Mouse (Mus musculus): ENCODE results near the gene Prtn3. TPM values are rescaled to one million over a fixed set of nuclear protein-coding genes. Genes with fewer than 3 reads are reported as not detected.

Gene Prtn3
- polyA plus RNA-seq, 1 experiment from 2014 or later: 5.6 TPM

DNA sequence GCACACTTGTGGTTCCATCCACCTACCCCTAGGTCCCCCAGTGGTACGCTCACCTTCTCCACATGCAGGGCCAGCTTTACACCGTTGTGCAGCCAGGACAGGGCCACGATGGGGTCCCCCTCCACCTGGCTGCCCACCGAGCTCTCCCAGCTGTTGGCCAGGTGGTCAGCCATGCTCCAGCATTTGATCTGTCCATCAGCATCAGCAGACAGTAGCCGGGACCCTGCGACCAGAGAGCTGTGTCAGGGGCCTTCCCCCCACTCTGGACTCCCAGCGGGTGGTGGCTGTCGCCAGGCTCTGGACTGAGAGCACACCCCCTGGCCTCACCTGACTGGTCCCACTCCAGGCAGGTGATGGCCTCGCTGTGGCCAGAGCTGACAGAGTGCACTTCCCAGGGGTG, 32.4 kb downstream of the Prtn3 start:
- Histone ChIP-seq H3K27ac (ENCODE audit: low read length) (no peak overlapping the region), H3K4me1 (ENCODE audit: control insufficient read depth, insufficient read depth, low read length) (peaks cover 4% of the 10 kb centered on the region; the same call in 1 of the 2 replicates), H3K4me2 (replicated peaks; ENCODE audit: low read depth, low read length) (no peak overlapping the region), H3K4me3 (ENCODE audit: low read depth, low read length) (no peak overlapping the region), H3K36me3 (ENCODE audit: control insufficient read depth, insufficient read depth, low read length) (peaks cover 43% of the 10 kb centered on the region), H3K27me3 (ENCODE audit: control insufficient read depth, insufficient read depth, low read length) (no peaks in the 10 kb centered on the region), H3K9ac (replicated peaks; ENCODE audit: low read depth, low read length) (no peak overlapping the region), H3K9me3 (ENCODE audit: control insufficient read depth, low read depth, low read length) (no peaks in the 10 kb centered on the region)
- 92% methylated on average over 9 of the region's 9 CpGs for WGBS
- no peak for ATAC-seq (ENCODE audit: insufficient number of reproducible peaks, insufficient read depth, low FRiP score, low read depth)

DNA sequence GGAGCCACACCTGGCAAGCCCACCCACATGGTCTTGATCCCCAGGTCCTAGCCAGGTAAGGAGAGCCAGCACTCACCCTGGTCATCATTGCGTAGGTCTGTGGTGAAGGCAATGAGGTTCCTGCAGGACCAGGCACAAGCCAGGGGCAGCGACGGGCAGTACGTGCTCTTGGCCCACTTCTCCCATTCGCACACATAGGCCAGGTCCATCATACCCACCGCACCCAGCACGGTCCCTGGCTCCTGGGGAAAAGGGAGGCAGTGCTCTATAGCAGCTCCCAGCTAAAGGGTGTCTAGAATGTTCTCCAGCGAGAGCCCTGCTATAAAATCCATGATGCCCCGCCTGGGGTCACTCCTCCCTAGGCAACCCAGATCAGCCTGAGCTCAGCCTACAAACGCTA, 33.1 kb downstream of the Prtn3 start:
- Histone ChIP-seq H3K9ac (replicated peaks; ENCODE audit: low read depth, low read length) (no peak overlapping the region; the same call in 1 of the 2 replicates), H3K4me2 (replicated peaks; ENCODE audit: low read depth, low read length) (no peak overlapping the region), H3K9me3 (ENCODE audit: control insufficient read depth, low read depth, low read length) (no peaks in the 10 kb centered on the region), H3K4me3 (ENCODE audit: low read depth, low read length) (no peak overlapping the region), H3K27me3 (ENCODE audit: control insufficient read depth, insufficient read depth, low read length) (no peaks in the 10 kb centered on the region), H3K4me1 (ENCODE audit: control insufficient read depth, insufficient read depth, low read length) (peaks cover 4% of the 10 kb centered on the region; the same call in 1 of the 2 replicates), H3K27ac (ENCODE audit: low read length) (no peak overlapping the region), H3K36me3 (ENCODE audit: control insufficient read depth, insufficient read depth, low read length) (peaks cover 46% of the 10 kb centered on the region)
- WGBS: 90% methylated on average over 10 of the region's 10 CpGs
- no peak for ATAC-seq (ENCODE audit: insufficient number of reproducible peaks, insufficient read depth, low FRiP score, low read depth)

DNA sequence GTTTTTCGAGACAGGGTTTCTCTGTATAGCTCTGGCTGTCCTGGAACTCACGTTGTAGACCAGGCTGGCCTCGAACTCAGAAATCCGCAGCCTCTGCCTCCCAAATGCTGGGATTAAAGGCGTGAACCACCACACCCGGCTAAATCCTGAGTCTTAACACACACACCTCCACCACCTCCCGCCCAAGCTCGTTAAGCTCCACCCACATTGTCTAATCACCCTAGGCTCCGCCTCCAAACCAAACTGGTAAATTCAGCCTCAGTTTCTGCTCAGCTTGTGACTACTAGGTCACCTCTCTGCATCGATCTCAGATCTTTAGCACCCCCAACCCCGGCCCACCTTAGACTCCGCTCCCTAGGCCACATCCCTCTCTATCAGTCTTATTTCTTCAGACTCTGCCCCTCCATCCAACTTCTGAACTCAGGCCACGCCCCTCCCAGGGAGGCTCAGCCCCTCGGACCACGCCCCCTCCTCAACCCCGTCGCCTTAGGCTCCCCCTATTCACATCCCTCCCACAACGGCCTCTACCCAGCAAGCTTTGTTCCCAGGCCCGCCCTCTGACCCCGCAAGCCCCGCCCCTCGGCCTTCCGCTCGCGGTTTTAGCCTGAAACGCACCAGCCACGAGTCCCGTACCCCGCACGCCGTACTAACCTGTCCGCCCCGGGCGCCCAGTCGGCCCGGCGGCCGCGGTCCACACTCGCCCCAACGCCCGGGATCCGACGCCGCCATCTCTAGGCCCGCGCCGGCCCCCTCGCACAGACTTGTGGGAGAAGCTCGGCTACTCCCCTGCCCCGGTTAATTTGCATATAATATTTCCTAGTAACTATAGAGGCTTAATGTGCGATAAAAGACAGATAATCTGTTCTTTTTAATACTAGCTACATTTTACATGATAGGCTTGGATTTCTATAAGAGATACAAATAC, 34.2 kb downstream of the Prtn3 start, which contains the start of gene Med16:
TSS of gene Med16 (minus strand) at position 757 of the 925 bp plus-strand sequence.
- Histone ChIP-seq H3K4me3 (ENCODE audit: low read depth, low read length) (peak within 1 kb of the TSS; percentile 37), H3K4me1 (ENCODE audit: control insufficient read depth, insufficient read depth, low read length) (peaks cover 4% of the 10 kb centered on the region; the same call in 1 of the 2 replicates), H3K4me2 (replicated peaks; ENCODE audit: low read depth, low read length) (peak within 1 kb of the TSS; percentile 28), H3K27me3 (ENCODE audit: control insufficient read depth, insufficient read depth, low read length) (no peaks in the 10 kb centered on the region), H3K27ac (ENCODE audit: low read length) (peak within 1 kb of the TSS; percentile 78), H3K9me3 (ENCODE audit: control insufficient read depth, low read depth, low read length) (no peaks in the 10 kb centered on the region), H3K9ac (replicated peaks; ENCODE audit: low read depth, low read length) (peak within 1 kb of the TSS; percentile 45), H3K36me3 (ENCODE audit: control insufficient read depth, insufficient read depth, low read length) (peaks cover 42% of the 10 kb centered on the region)
- 1% methylated on average over 52 of the region's 52 CpGs for WGBS
- ATAC-seq (ENCODE audit: insufficient number of reproducible peaks, insufficient read depth, low FRiP score, low read depth): peak; percentile 96

DNA sequence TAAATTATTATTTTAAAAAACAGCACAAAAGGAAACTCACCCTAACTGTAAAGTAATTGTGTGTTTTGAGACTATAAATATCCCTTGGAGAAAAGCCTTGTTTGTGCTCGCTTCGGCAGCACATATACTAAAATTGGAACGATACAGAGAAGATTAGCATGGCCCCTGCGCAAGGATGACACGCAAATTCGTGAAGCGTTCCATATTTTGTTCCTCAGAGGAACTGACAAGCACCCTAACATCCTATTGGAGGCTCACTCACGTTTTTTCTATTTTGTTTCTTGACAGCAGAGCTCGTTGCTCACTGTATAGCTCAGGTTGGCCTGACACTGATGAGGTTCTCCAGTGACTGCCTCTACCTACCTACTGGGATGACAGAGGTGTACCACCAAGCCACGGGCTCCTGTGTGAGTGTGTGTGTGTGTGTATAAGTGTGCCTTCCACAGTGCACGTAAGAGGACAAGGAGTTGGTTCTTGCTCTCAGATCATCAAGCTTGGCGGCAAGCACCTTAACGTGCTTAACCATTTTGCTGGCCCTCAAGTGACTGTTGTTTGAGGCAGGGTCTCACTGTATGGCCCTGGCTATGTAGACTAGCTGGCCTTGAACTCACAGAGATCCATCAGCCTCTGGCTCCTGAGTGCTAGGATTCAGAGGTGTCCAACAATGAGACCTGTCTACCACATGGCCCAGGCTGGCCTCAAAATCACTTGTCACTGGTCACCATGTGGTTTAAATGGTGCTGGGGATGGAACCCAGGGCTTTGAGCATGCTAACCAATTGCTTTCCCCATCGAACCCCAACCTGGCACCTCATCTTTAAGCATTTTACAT, 35.0 kb downstream of the Prtn3 start:
- peak overlapping the region; percentile 37; the same call in 1 of the 2 replicates for H3K4me3 ChIP-seq (ENCODE audit: low read depth, low read length)
- H3K27me3 ChIP-seq (ENCODE audit: control insufficient read depth, insufficient read depth, low read length): no peaks in the 10 kb centered on the region
- H3K4me2 ChIP-seq (replicated peaks; ENCODE audit: low read depth, low read length): peak overlapping the region; percentile 28
- peak overlapping the region; percentile 78; the same call in 1 of the 2 replicates for H3K27ac ChIP-seq (ENCODE audit: low read length)
- 24% methylated on average over 14 of the region's 14 CpGs for WGBS
- H3K4me1 ChIP-seq (ENCODE audit: control insufficient read depth, insufficient read depth, low read length): peaks cover 5% of the 10 kb centered on the region; the same call in 1 of the 2 replicates
- no peaks in the 10 kb centered on the region for H3K9me3 ChIP-seq (ENCODE audit: control insufficient read depth, low read depth, low read length)
- ATAC-seq (ENCODE audit: insufficient number of reproducible peaks, insufficient read depth, low FRiP score, low read depth): peak; percentile 33; the same call in 1 of the 2 replicates
- H3K36me3 ChIP-seq (ENCODE audit: control insufficient read depth, insufficient read depth, low read length): peaks cover 37% of the 10 kb centered on the region
- no peak overlapping the region; the same call in 1 of the 2 replicates for H3K9ac ChIP-seq (replicated peaks; ENCODE audit: low read depth, low read length)

DNA sequence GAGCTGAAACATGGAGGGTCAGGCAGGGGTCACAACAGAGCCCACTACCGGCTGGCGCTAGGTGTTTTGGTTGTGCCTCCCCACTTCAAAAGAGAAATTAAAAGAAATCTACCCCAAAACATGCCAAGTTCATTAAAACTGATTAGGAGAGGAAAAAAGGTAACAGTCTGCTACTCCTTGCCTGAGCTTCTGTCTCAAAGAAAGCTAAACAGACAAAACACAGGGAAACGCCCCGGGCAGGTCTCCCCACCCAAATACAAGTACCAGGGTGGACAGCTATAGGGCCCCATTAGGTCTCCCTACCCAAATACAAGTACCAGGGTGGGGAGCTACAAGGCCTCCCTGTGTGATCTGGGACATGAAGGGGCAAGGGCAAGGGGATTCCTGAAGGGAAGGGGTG, 36.3 kb downstream of the Prtn3 start, which contains the start of gene Gm26602:
TSS of gene Gm26602 (plus strand) at position 301 of the 400 bp plus-strand sequence.
- Histone ChIP-seq H3K9me3 (ENCODE audit: control insufficient read depth, low read depth, low read length) (no peaks in the 10 kb centered on the region), H3K4me3 (ENCODE audit: low read depth, low read length) (no peak within 1 kb of the TSS), H3K4me1 (ENCODE audit: control insufficient read depth, insufficient read depth, low read length) (peaks cover 17% of the 10 kb centered on the region; the same call in 1 of the 2 replicates), H3K4me2 (replicated peaks; ENCODE audit: low read depth, low read length) (no peak within 1 kb of the TSS), H3K27me3 (ENCODE audit: control insufficient read depth, insufficient read depth, low read length) (no peaks in the 10 kb centered on the region), H3K27ac (ENCODE audit: low read length) (peak within 1 kb of the TSS; percentile 55; the same call in 1 of the 2 replicates), H3K36me3 (ENCODE audit: control insufficient read depth, insufficient read depth, low read length) (peaks cover 29% of the 10 kb centered on the region), H3K9ac (replicated peaks; ENCODE audit: low read depth, low read length) (no peak within 1 kb of the TSS; the same call in 1 of the 2 replicates)
- no peak for ATAC-seq (ENCODE audit: insufficient number of reproducible peaks, insufficient read depth, low FRiP score, low read depth)
- 95% methylated on average over 4 of the region's 4 CpGs for WGBS

DNA sequence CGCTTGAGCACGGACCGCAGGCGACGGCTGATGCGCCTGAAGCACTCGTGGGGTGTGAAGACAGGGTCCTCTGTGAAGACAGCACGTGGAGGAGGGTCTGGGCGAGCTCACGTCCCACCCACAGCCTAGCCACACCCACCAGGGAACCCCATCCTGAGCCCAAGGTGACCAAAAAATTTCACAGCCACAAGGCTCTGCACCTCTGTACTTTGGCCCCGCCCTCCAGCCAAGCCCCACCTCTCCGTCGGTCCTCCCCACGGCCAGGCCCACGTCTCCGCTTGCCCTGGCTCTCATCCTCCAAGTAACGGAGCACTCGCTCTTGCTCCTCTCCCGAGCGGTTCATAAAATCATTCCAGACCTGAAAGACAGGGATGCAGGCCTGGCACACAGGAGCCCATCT, 38.1 kb downstream of the Prtn3 start:
- peaks cover 17% of the 10 kb centered on the region for H3K36me3 ChIP-seq (ENCODE audit: control insufficient read depth, insufficient read depth, low read length)
- H3K4me2 ChIP-seq (replicated peaks; ENCODE audit: low read depth, low read length): no peak overlapping the region
- WGBS: 71% methylated on average over 20 of the region's 20 CpGs
- no peaks in the 10 kb centered on the region for H3K9me3 ChIP-seq (ENCODE audit: control insufficient read depth, low read depth, low read length)
- no peak for ATAC-seq (ENCODE audit: insufficient number of reproducible peaks, insufficient read depth, low FRiP score, low read depth)
- H3K4me1 ChIP-seq (ENCODE audit: control insufficient read depth, insufficient read depth, low read length): peaks cover 24% of the 10 kb centered on the region
- H3K27me3 ChIP-seq (ENCODE audit: control insufficient read depth, insufficient read depth, low read length): peaks cover 2% of the 10 kb centered on the region; the same call in 1 of the 2 replicates
- H3K27ac ChIP-seq (ENCODE audit: low read length): no peak overlapping the region
- no peak overlapping the region for H3K9ac ChIP-seq (replicated peaks; ENCODE audit: low read depth, low read length)
- H3K4me3 ChIP-seq (ENCODE audit: low read depth, low read length): no peak overlapping the region

DNA sequence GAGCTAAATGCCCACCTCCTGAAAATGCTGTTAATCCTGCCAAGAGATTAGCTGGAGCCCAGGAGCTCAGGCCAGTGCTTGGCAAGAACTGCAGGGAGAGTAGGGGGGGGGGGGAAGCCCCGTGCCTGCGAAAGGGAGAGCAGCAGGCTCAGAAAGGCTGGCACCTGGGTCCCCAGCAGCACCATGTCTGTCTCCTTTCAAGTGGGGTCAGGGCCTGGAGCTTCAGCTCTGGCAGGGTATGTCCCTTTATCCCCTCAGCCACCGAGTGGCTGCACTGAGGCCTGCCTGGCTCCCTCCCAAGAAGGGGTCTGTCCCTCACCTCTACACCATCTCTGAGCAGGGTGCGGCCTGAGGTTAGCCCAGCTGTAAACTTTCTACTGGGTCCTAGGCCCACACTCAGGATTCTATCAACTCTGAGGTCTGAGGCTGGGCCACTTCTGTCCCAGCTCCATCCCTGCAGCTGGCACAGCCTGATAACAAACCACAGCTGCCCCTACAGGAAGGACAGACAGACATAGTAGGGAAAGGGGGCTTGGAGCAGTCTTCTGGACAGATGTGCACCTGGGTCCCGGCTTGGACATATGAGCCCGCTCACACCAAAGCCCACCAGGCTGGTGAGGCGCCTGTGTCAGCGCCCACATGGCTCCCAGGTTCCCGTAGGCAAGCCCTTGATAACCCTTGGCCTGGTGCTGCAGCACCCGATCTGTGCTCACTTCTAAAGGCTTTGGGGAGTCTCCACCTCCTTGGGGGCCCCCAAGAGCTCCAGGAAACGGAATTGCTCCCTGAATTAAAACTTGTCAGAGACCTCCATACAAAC, 40.1 kb downstream of the Prtn3 start:
- WGBS: 64% methylated on average over 11 of the region's 11 CpGs
- Histone ChIP-seq H3K4me3 (ENCODE audit: low read depth, low read length) (no peak overlapping the region), H3K9ac (replicated peaks; ENCODE audit: low read depth, low read length) (no peak overlapping the region), H3K9me3 (ENCODE audit: control insufficient read depth, low read depth, low read length) (no peaks in the 10 kb centered on the region), H3K27ac (ENCODE audit: low read length) (no peak overlapping the region), H3K4me1 (ENCODE audit: control insufficient read depth, insufficient read depth, low read length) (peaks cover 32% of the 10 kb centered on the region), H3K27me3 (ENCODE audit: control insufficient read depth, insufficient read depth, low read length) (peaks cover 22% of the 10 kb centered on the region), H3K4me2 (replicated peaks; ENCODE audit: low read depth, low read length) (0 out of 2 replicates have a peak overlapping the region, but pooled peaks have one; percentile 5), H3K36me3 (ENCODE audit: control insufficient read depth, insufficient read depth, low read length) (peaks cover 17% of the 10 kb centered on the region)
- ATAC-seq (ENCODE audit: insufficient number of reproducible peaks, insufficient read depth, low FRiP score, low read depth): no peak

All from stomach, embryonic 14.5 days (tissue).